Mouse (Mus musculus): ENCODE results near the gene Tsen2. TPM values are rescaled to one million over a fixed set of nuclear protein-coding genes. Genes with fewer than 3 reads are reported as not detected.

Gene Tsen2
- 13.3 and 16.3 TPM in 2 replicates for polyA plus RNA-seq (2012; rRNA removed)
- polyA plus RNA-seq (2014; fragmentation: Nextera tagmentation; extraction: Ambion mirVana) = 26.1 and 27.8 TPM in 2 replicates

- ATAC-seq (ENCODE audit: low FRiP score, low read depth) (peak; percentile 94), DNase-seq (ENCODE audit: low spot score) (peak; percentile 96)
- under 1% methylated on average over 38 of the region's 38 CpGs for WGBS
- Histone ChIP-seq H3K4me2 (replicated peaks; ENCODE audit: low read depth, low read length, severe bottlenecking) (peak within 1 kb of the TSS; percentile 67), H3K36me3 (ENCODE audit: control insufficient read depth, insufficient read depth, low read length) (peaks cover 17% of the 10 kb centered on the region), H3K9ac (ENCODE audit: low read depth, low read length, severe bottlenecking) (peak within 1 kb of the TSS; percentile 80), H3K27ac (replicated peaks; ENCODE audit: low read depth, low read length) (peak within 1 kb of the TSS; percentile 80), H3K4me3 (replicated peaks; ENCODE audit: low read length) (peak within 1 kb of the TSS; percentile 72), H3K4me1 (ENCODE audit: control insufficient read depth, insufficient read depth, low read length) (peaks cover 4% of the 10 kb centered on the region; the same call in 1 of the 2 replicates), H3K27me3 (ENCODE audit: control insufficient read depth, insufficient read depth, low read length) (no peaks in the 10 kb centered on the region), H3K9me3 (ENCODE audit: control insufficient read depth, low read length) (no peaks in the 10 kb centered on the region)
- 0 out of 2 replicates have a peak, but pooled peaks have one; percentile 65 for TF ChIP-seq POLR2A (IDR thresholded peaks at IDR 0.05; ENCODE audit: borderline replicate concordance, extremely low read depth, insufficient read depth, insufficient read length)
Observed at GRCm38 (mm10) chr6:115544442-115544970, at the start of gene Tsen2. Gene Tsen2 (plus strand): TSS chr6:115544664.

DNA sequence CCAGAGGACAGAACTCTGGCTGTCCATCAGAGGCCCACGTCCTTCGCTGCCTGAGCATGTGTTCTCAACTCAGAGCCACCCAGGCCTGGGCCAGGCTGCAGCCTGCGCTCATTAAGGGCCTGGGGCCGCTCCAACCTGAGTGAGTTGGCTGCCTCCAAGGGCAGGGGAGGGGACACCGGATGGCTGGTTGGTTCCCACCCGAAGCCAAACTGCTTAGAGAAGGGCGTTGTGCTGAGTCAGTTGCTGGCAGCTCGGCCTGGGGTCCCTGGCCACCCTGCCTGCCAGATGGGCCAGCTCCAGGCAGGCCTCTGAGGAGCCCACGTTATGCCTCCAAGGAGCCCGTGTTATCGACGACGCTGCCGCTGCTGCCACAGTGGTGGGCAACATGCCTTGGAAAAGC, 44.9 kb upstream of the Tsen2 start:
- TF ChIP-seq POLR2A (IDR thresholded peaks at IDR 0.05; ENCODE audit: borderline replicate concordance, extremely low read depth, insufficient read depth, insufficient read length) = no peak
- no peaks in the 10 kb centered on the region for H3K9me3 ChIP-seq (ENCODE audit: control insufficient read depth, low read length)
- H3K4me3 ChIP-seq (replicated peaks; ENCODE audit: low read length) = no peak overlapping the region
- H3K9ac ChIP-seq (ENCODE audit: low read depth, low read length, severe bottlenecking) = no peak overlapping the region
- 57% methylated on average over 14 of the region's 14 CpGs for WGBS
- H3K36me3 ChIP-seq (ENCODE audit: control insufficient read depth, insufficient read depth, low read length) = no peaks in the 10 kb centered on the region
- DNase-seq (ENCODE audit: low spot score) = peak; percentile 31
- H3K27me3 ChIP-seq (ENCODE audit: control insufficient read depth, insufficient read depth, low read length) = no peaks in the 10 kb centered on the region
- no peak overlapping the region for H3K27ac ChIP-seq (replicated peaks; ENCODE audit: low read depth, low read length)
- no peaks in the 10 kb centered on the region for H3K4me1 ChIP-seq (ENCODE audit: control insufficient read depth, insufficient read depth, low read length)
- no peak overlapping the region for H3K4me2 ChIP-seq (replicated peaks; ENCODE audit: low read depth, low read length, severe bottlenecking)
- no peak for ATAC-seq (ENCODE audit: low FRiP score, low read depth)

- DNase-seq (ENCODE audit: low spot score) (no peak), ATAC-seq (ENCODE audit: low FRiP score, low read depth) (no peak)
- Histone ChIP-seq H3K36me3 (ENCODE audit: control insufficient read depth, insufficient read depth, low read length) (no peaks in the 10 kb centered on the region), H3K4me3 (replicated peaks; ENCODE audit: low read length) (no peak overlapping the region), H3K4me1 (ENCODE audit: control insufficient read depth, insufficient read depth, low read length) (no peaks in the 10 kb centered on the region), H3K27ac (replicated peaks; ENCODE audit: low read depth, low read length) (no peak overlapping the region), H3K9ac (ENCODE audit: low read depth, low read length, severe bottlenecking) (no peak overlapping the region), H3K9me3 (ENCODE audit: control insufficient read depth, low read length) (no peaks in the 10 kb centered on the region), H3K4me2 (replicated peaks; ENCODE audit: low read depth, low read length, severe bottlenecking) (no peak overlapping the region), H3K27me3 (ENCODE audit: control insufficient read depth, insufficient read depth, low read length) (no peaks in the 10 kb centered on the region)
- TF ChIP-seq POLR2A (IDR thresholded peaks at IDR 0.05; ENCODE audit: borderline replicate concordance, extremely low read depth, insufficient read depth, insufficient read length) = no peak
- WGBS = 88% methylated on average over 10 of the region's 10 CpGs
Observed at GRCm38 (mm10) chr6:115500234-115500633, 44.2 kb upstream of the Tsen2 start.

GRCm38 (mm10) chr6:115501131-115501530, 43.3 kb upstream of the Tsen2 start:
- WGBS = 66% methylated on average over 3 of the region's 3 CpGs
- no peaks in the 10 kb centered on the region for H3K36me3 ChIP-seq (ENCODE audit: control insufficient read depth, insufficient read depth, low read length)
- no peak overlapping the region for H3K9ac ChIP-seq (ENCODE audit: low read depth, low read length, severe bottlenecking)
- DNase-seq (ENCODE audit: low spot score) (no peak), ATAC-seq (ENCODE audit: low FRiP score, low read depth) (no peak)
- no peak overlapping the region for H3K4me2 ChIP-seq (replicated peaks; ENCODE audit: low read depth, low read length, severe bottlenecking)
- H3K27ac ChIP-seq (replicated peaks; ENCODE audit: low read depth, low read length) = no peak overlapping the region
- H3K4me1 ChIP-seq (ENCODE audit: control insufficient read depth, insufficient read depth, low read length) = no peaks in the 10 kb centered on the region
- H3K27me3 ChIP-seq (ENCODE audit: control insufficient read depth, insufficient read depth, low read length) = no peaks in the 10 kb centered on the region
- no peaks in the 10 kb centered on the region for H3K9me3 ChIP-seq (ENCODE audit: control insufficient read depth, low read length)
- TF ChIP-seq POLR2A (IDR thresholded peaks at IDR 0.05; ENCODE audit: borderline replicate concordance, extremely low read depth, insufficient read depth, insufficient read length) = no peak
- H3K4me3 ChIP-seq (replicated peaks; ENCODE audit: low read length) = no peak overlapping the region

- WGBS = 92% methylated on average over 4 of the region's 4 CpGs
- H3K4me2 ChIP-seq (replicated peaks; ENCODE audit: low read depth, low read length, severe bottlenecking) = no peak overlapping the region
Observed at GRCm38 (mm10) chr6:115503038-115503437, 41.4 kb upstream of the Tsen2 start.

More at GRCm38 (mm10) chr6:115503038-115503437, 41.4 kb upstream of the Tsen2 start:
- Histone ChIP-seq H3K9ac (ENCODE audit: low read depth, low read length, severe bottlenecking) (no peak overlapping the region), H3K36me3 (ENCODE audit: control insufficient read depth, insufficient read depth, low read length) (no peaks in the 10 kb centered on the region), H3K27ac (replicated peaks; ENCODE audit: low read depth, low read length) (no peak overlapping the region), H3K4me1 (ENCODE audit: control insufficient read depth, insufficient read depth, low read length) (no peaks in the 10 kb centered on the region), H3K9me3 (ENCODE audit: control insufficient read depth, low read length) (no peaks in the 10 kb centered on the region), H3K4me3 (replicated peaks; ENCODE audit: low read length) (no peak overlapping the region), H3K27me3 (ENCODE audit: control insufficient read depth, insufficient read depth, low read length) (no peaks in the 10 kb centered on the region)
- no peak for TF ChIP-seq POLR2A (IDR thresholded peaks at IDR 0.05; ENCODE audit: borderline replicate concordance, extremely low read depth, insufficient read depth, insufficient read length)
- ATAC-seq (ENCODE audit: low FRiP score, low read depth) = no peak
- DNase-seq (ENCODE audit: low spot score) = no peak
